Mouse (Mus musculus): ENCODE results near the gene Rap1gap2.

Rap1gap2 gene

GRCm38 (mm10) chr11:74610545-74611176 is at the start of gene Rap1gap2:
Gene Rap1gap2, minus strand, starts transcription at chr11:74610915.
- DNase-seq (ENCODE audit: low spot score in 2 of 2), result no peak

- no peak for DNase-seq (ENCODE audit: low spot score in 2 of 2)
Measured at GRCm38 (mm10) chr11:74660336-74660735, 49.6 kb upstream of the Rap1gap2 start.

- DNase-seq (ENCODE audit: low spot score in 2 of 2), result no peak
Measured at GRCm38 (mm10) chr11:74655941-74656340, 45.2 kb upstream of the Rap1gap2 start.

- no peak for DNase-seq (ENCODE audit: low spot score in 2 of 2)
Measured at GRCm38 (mm10) chr11:74653385-74653784, 42.7 kb upstream of the Rap1gap2 start.

- DNase-seq (ENCODE audit: low spot score in 2 of 2), result no peak
Measured at GRCm38 (mm10) chr11:74652791-74653191, 42.1 kb upstream of the Rap1gap2 start.

- DNase-seq (ENCODE audit: low spot score in 2 of 2), result no peak
Measured at GRCm38 (mm10) chr11:74650576-74651100, 39.9 kb upstream of the Rap1gap2 start.

GRCm38 (mm10) chr11:74649647-74650551 is 39.2 kb upstream of the Rap1gap2 start:
- peak in 1 of 2 experiments; percentile 40 for DNase-seq (ENCODE audit: low spot score in 2 of 2)

GRCm38 (mm10) chr11:74649095-74649646 is 38.5 kb upstream of the Rap1gap2 start, which contains the start of gene Cluh:
Gene Cluh, plus strand, starts transcription at chr11:74649495.
- peak; percentile 93 to 95 for DNase-seq (ENCODE audit: low spot score in 2 of 2)

GRCm38 (mm10) chr11:74648676-74649075 is 38.0 kb upstream of the Rap1gap2 start:
- no peak for DNase-seq (ENCODE audit: low spot score in 2 of 2)

GRCm38 (mm10) chr11:74647966-74648365 is 37.3 kb upstream of the Rap1gap2 start:
- DNase-seq (ENCODE audit: low spot score in 2 of 2), result no peak

GRCm38 (mm10) chr11:74639628-74640027 is 28.9 kb upstream of the Rap1gap2 start:
- DNase-seq (ENCODE audit: low spot score in 2 of 2), result no peak

GRCm38 (mm10) chr11:74638791-74639411 is 28.2 kb upstream of the Rap1gap2 start:
- no peak for DNase-seq (ENCODE audit: low spot score in 2 of 2)

GRCm38 (mm10) chr11:74637971-74638790 is 27.5 kb upstream of the Rap1gap2 start:
- peak; percentile 35 to 56 for DNase-seq (ENCODE audit: low spot score in 2 of 2)

- no peak for DNase-seq (ENCODE audit: low spot score in 2 of 2)
Measured at GRCm38 (mm10) chr11:74637486-74637885, 26.8 kb upstream of the Rap1gap2 start.

- DNase-seq (ENCODE audit: low spot score in 2 of 2), result peak in 1 of 2 experiments; percentile 47
Measured at GRCm38 (mm10) chr11:74634490-74635275, 24.0 kb upstream of the Rap1gap2 start.

GRCm38 (mm10) chr11:74631880-74632789 is 21.4 kb upstream of the Rap1gap2 start:
- DNase-seq (ENCODE audit: low spot score in 2 of 2), result no peak

- DNase-seq (ENCODE audit: low spot score in 2 of 2), result no peak
Measured at GRCm38 (mm10) chr11:74627481-74627880, 16.8 kb upstream of the Rap1gap2 start.

- no peak for DNase-seq (ENCODE audit: low spot score in 2 of 2)
Measured at GRCm38 (mm10) chr11:74625333-74625732, 14.6 kb upstream of the Rap1gap2 start.

GRCm38 (mm10) chr11:74623693-74624092 is 13.0 kb upstream of the Rap1gap2 start:
- DNase-seq (ENCODE audit: low spot score in 2 of 2), result no peak
